Mouse (Mus musculus): ENCODE results near the gene Mad1l1. TPM values are rescaled to one million over a fixed set of nuclear protein-coding genes. Genes with fewer than 3 reads are reported as not detected.

Gene Mad1l1
- total and polyA plus RNA-seq, 3 experiments = 40.5 to 65.2 TPM; not detected in 1

- H3K9ac ChIP-seq (ENCODE audit: control insufficient read depth, low read depth, low read length, poor library complexity, severe bottlenecking) = no peak overlapping the region
- TF ChIP-seq SMC3 (IDR thresholded peaks at IDR 0.05; ENCODE audit: low read depth, low read length) = no peak
- no peak for TF ChIP-seq JUND (IDR thresholded peaks at IDR 0.05; ENCODE audit: low read depth, low read length)
- no peak for TF ChIP-seq E2F4 (IDR thresholded peaks at IDR 0.05; ENCODE audit: borderline replicate concordance, low read depth, low read length)
- TF ChIP-seq GATA1 (IDR thresholded peaks at IDR 0.05; ENCODE audit: low read depth, low read length) = no peak
- H3K4me1 ChIP-seq (ENCODE audit: control insufficient read depth in 1 of 2, insufficient read depth in 2 of 2, low read length in 2 of 2) = peaks cover 13 to 17% of the 10 kb centered on the region in 2 experiments
- peaks cover 0 to 13% of the 10 kb centered on the region in 2 experiments; a peak in 2 of 4 replicates for H3K36me3 ChIP-seq (ENCODE audit: control insufficient read depth in 1 of 2, insufficient read depth in 2 of 2, low read length in 2 of 2)
- H3K4me3 ChIP-seq (ENCODE audit: control insufficient read depth in 1 of 2, insufficient read depth in 1 of 2, low read depth in 2 of 2, low read length in 2 of 2) = no peak overlapping the region
- no peak overlapping the region for H3K27ac ChIP-seq (ENCODE audit: control insufficient read depth, low read depth, low read length)
- H3K79me2 ChIP-seq (ENCODE audit: control insufficient read depth, insufficient read depth, low read length, poor library complexity) = no peaks in the 10 kb centered on the region
- DNase-seq (ENCODE audit: low read depth, low spot score) = no peak
- no peaks in the 10 kb centered on the region for H3K9me3 ChIP-seq (replicated peaks; ENCODE audit: insufficient read depth, low read length)
- no peaks in the 10 kb centered on the region for H3K27me3 ChIP-seq (ENCODE audit: control insufficient read depth in 1 of 2, insufficient read depth in 2 of 2, low read length in 2 of 2)
Measured at GRCm38 (mm10) chr5:140213001-140213400, 108.4 kb downstream of the Mad1l1 start.

- Histone ChIP-seq H3K4me1 (ENCODE audit: control insufficient read depth in 1 of 2, insufficient read depth in 2 of 2, low read length in 2 of 2) (peaks cover 13 to 17% of the 10 kb centered on the region in 2 experiments), H3K9me3 (replicated peaks; ENCODE audit: insufficient read depth, low read length) (no peaks in the 10 kb centered on the region), H3K4me3 (ENCODE audit: control insufficient read depth in 1 of 2, insufficient read depth in 1 of 2, low read depth in 2 of 2, low read length in 2 of 2) (no peak overlapping the region), H3K36me3 (ENCODE audit: control insufficient read depth in 1 of 2, insufficient read depth in 2 of 2, low read length in 2 of 2) (peaks cover 5 to 16% of the 10 kb centered on the region in 2 experiments; a peak in 3 of 4 replicates), H3K27ac (ENCODE audit: control insufficient read depth, low read depth, low read length) (no peak overlapping the region), H3K79me2 (ENCODE audit: control insufficient read depth, insufficient read depth, low read length, poor library complexity) (no peaks in the 10 kb centered on the region), H3K9ac (ENCODE audit: control insufficient read depth, low read depth, low read length, poor library complexity, severe bottlenecking) (no peak overlapping the region), H3K27me3 (ENCODE audit: control insufficient read depth in 1 of 2, insufficient read depth in 2 of 2, low read length in 2 of 2) (no peaks in the 10 kb centered on the region)
- no peak for DNase-seq (ENCODE audit: low read depth, low spot score)
- TF ChIP-seq USF1 (IDR thresholded peaks at IDR 0.05; ENCODE audit: low read depth, low read length) = no peak
- no peak for TF ChIP-seq KAT2A (conservative IDR thresholded peaks at IDR 0.05; ENCODE audit: low read depth, low read length)
- TF ChIP-seq ZC3H11A (IDR thresholded peaks at IDR 0.05; ENCODE audit: low read depth, low read length) = no peak
- no peak for TF ChIP-seq E2F4 (IDR thresholded peaks at IDR 0.05; ENCODE audit: borderline replicate concordance, low read depth, low read length)
- no peak for TF ChIP-seq MAX (IDR thresholded peaks at IDR 0.05; ENCODE audit: low read length)
- no peak for TF ChIP-seq MXI1 (IDR thresholded peaks at IDR 0.05; ENCODE audit: low read depth, low read length)
- no peak for TF ChIP-seq CHD2 (IDR thresholded peaks at IDR 0.05; ENCODE audit: low read length)
- TF ChIP-seq MYC (IDR thresholded peaks at IDR 0.05; ENCODE audit: low read depth, low read length) = no peak
- no peak for TF ChIP-seq CHD1 (IDR thresholded peaks at IDR 0.05; ENCODE audit: low read depth, low read length)
- no peak for TF ChIP-seq CTCF (IDR thresholded peaks at IDR 0.05 in 2 of 3, conservative IDR thresholded peaks at IDR 0.05 in 1 of 3; ENCODE audit: control insufficient read depth in 1 of 3, insufficient read depth in 1 of 3, low read depth in 2 of 3, low read length in 3 of 3, poor library complexity in 1 of 3, severe bottlenecking in 1 of 3)
- no peak for TF ChIP-seq NRF1 (IDR thresholded peaks at IDR 0.05; ENCODE audit: insufficient read depth, low read depth, low read length, poor library complexity, severe bottlenecking)
- TF ChIP-seq MAFK (IDR thresholded peaks at IDR 0.05; ENCODE audit: borderline replicate concordance, low read depth, low read length) = no peak
- TF ChIP-seq HCFC1 (IDR thresholded peaks at IDR 0.05; ENCODE audit: low read depth, low read length) = no peak
- TF ChIP-seq GATA1 (IDR thresholded peaks at IDR 0.05; ENCODE audit: low read depth, low read length) = no peak
- TF ChIP-seq JUND (IDR thresholded peaks at IDR 0.05; ENCODE audit: low read depth, low read length) = no peak
- TF ChIP-seq USF2 (IDR thresholded peaks at IDR 0.05; ENCODE audit: borderline replicate concordance in 1 of 2, insufficient read depth in 1 of 2, low read depth in 1 of 2, low read length in 2 of 2) = no peak
- TF ChIP-seq ZNF384 (IDR thresholded peaks at IDR 0.05; ENCODE audit: low read depth, low read length) = no peak
Measured at GRCm38 (mm10) chr5:140210417-140211184, 110.8 kb downstream of the Mad1l1 start.

All from MEL (cell line).